Mouse (Mus musculus) lung, adult 2 months (tissue): Measurements from ENCODE around the gene Kif21b.

Source experiments
- CTCF ChIP-seq: fragments of 200-500 bp; IDR thresholded peaks from 2 replicates; pipeline ENCODE4 v1.5.1; 2011; ENCODE audit warnings: mild to moderate bottlenecking, low read length, control low read depth; ENCODE audit not compliant: insufficient read depth
- POLR2A ChIP-seq: fragments of 200-500 bp; IDR thresholded peaks from 2 replicates; pipeline ENCODE4 v1.6.1; 2011; ENCODE audit warnings: low read depth, mild to moderate bottlenecking, control low read depth, low read length, borderline replicate concordance; ENCODE audit errors: extremely low read depth

DNA sequence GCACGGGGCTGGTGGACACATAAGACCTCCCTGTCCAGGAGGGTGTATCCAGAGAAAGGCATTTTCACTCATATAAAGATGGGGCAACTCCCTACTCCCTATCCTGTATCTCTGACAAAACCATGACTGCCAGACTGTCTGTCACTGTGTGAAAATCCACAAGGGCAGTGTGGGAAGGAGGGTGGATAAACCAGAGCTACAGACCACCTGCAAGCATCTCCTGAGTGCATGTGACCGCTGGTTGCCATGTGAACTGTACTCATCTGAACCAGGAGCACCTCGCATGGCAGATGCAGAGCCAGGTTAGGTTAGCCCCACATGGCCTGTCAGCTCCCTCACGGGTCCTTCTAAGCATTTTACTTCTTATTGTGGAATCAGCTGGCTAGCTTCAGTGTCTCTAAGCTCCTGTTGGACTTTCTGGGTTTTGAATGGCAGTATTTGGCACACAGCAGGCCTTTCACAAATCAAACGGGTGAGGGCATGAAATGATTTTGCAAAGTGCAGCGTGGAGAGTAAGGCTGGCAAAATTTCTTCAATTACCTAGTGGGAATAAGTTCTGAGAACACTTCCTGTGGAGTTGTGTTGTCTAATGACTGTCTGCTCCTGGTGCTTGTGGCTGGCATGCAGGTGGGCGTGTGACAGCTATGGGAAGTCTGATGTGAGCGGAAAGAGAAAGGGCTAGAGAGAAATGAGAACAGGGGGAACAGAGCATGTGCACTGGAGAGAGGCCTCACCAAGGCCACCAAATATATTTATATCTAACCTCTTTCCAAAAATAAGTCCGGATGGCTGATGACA, 41.6 kb upstream of the Kif21b start:
- no peak for TF ChIP-seq CTCF
- TF ChIP-seq POLR2A, result no peak
